Mouse (Mus musculus): ENCODE results near the gene Bcl11a. TPM values are rescaled to one million over a fixed set of nuclear protein-coding genes. Genes with fewer than 3 reads are reported as not detected.

Gene Bcl11a
- total RNA-seq, 1 experiment: 3.1 TPM

- no peak overlapping the region for H3K27ac ChIP-seq (ENCODE audit: insufficient read depth, low read depth, low read length, poor library complexity, severe bottlenecking)
- TF ChIP-seq MAFK (IDR thresholded peaks at IDR 0.05; ENCODE audit: insufficient read depth, low read depth, low read length): no peak
- no peak for TF ChIP-seq ZNF384 (IDR thresholded peaks at IDR 0.05; ENCODE audit: low read depth, low read length)
- no peak for TF ChIP-seq ZC3H11A (IDR thresholded peaks at IDR 0.05; ENCODE audit: borderline replicate concordance, low read depth, low read length)
- TF ChIP-seq CHD2 (IDR thresholded peaks at IDR 0.05; ENCODE audit: low read depth, low read length): no peak
- TF ChIP-seq HCFC1 (IDR thresholded peaks at IDR 0.05; ENCODE audit: borderline replicate concordance, insufficient read depth, low read length): no peak
- no peak for DNase-seq (ENCODE audit: low read depth, low spot score)
- H3K4me3 ChIP-seq (ENCODE audit: insufficient read depth in 1 of 2, low read depth in 1 of 2, low read length in 2 of 2, poor library complexity in 1 of 2, severe bottlenecking in 1 of 2): no peak overlapping the region
- no peaks in the 10 kb centered on the region for H3K4me1 ChIP-seq (ENCODE audit: control insufficient read depth in 2 of 2, insufficient read depth in 2 of 2, low read length in 2 of 2, poor library complexity in 1 of 2)
- no peaks in the 10 kb centered on the region for H3K36me3 ChIP-seq (ENCODE audit: control insufficient read depth, insufficient read depth, low read length, poor library complexity, severe bottlenecking)
- H3K9me3 ChIP-seq (ENCODE audit: control insufficient read depth, insufficient read depth, low read depth, low read length): no peaks in the 10 kb centered on the region
- in situ Hi-C loops (cut with MboI; ENCODE audit: low sequenced_read_pairs in 2 of 2, unreplicated experiment in 2 of 2): no loop called here
- no peak overlapping the region for H3K9ac ChIP-seq (ENCODE audit: insufficient read depth, low read depth, low read length, poor library complexity, severe bottlenecking)
Observed at GRCm38 (mm10) chr11:24138600-24139375, 60.9 kb downstream of the Bcl11a start.

GRCm38 (mm10) chr11:24139432-24139831 is 61.6 kb downstream of the Bcl11a start:
- Histone ChIP-seq H3K36me3 (ENCODE audit: control insufficient read depth, insufficient read depth, low read length, poor library complexity, severe bottlenecking) (no peaks in the 10 kb centered on the region), H3K4me1 (ENCODE audit: control insufficient read depth in 2 of 2, insufficient read depth in 2 of 2, low read length in 2 of 2, poor library complexity in 1 of 2) (no peaks in the 10 kb centered on the region; a peak in 1 of 4 replicates), H3K4me3 (ENCODE audit: insufficient read depth in 1 of 2, low read depth in 1 of 2, low read length in 2 of 2, poor library complexity in 1 of 2, severe bottlenecking in 1 of 2) (no peak overlapping the region), H3K9ac (ENCODE audit: insufficient read depth, low read depth, low read length, poor library complexity, severe bottlenecking) (no peak overlapping the region), H3K27ac (ENCODE audit: insufficient read depth, low read depth, low read length, poor library complexity, severe bottlenecking) (no peak overlapping the region), H3K9me3 (ENCODE audit: control insufficient read depth, insufficient read depth, low read depth, low read length) (no peaks in the 10 kb centered on the region)
- in situ Hi-C loops (cut with MboI; ENCODE audit: low sequenced_read_pairs in 2 of 2, unreplicated experiment in 2 of 2): no loop called here
- DNase-seq (ENCODE audit: low read depth, low spot score): no peak
- TF ChIP-seq HCFC1 (IDR thresholded peaks at IDR 0.05; ENCODE audit: borderline replicate concordance, insufficient read depth, low read length): no peak
- TF ChIP-seq ZC3H11A (IDR thresholded peaks at IDR 0.05; ENCODE audit: borderline replicate concordance, low read depth, low read length): no peak
- no peak for TF ChIP-seq ZNF384 (IDR thresholded peaks at IDR 0.05; ENCODE audit: low read depth, low read length)
- no peak for TF ChIP-seq CHD2 (IDR thresholded peaks at IDR 0.05; ENCODE audit: low read depth, low read length)
- TF ChIP-seq MAFK (IDR thresholded peaks at IDR 0.05; ENCODE audit: insufficient read depth, low read depth, low read length): no peak

- in situ Hi-C loops (cut with MboI; ENCODE audit: low sequenced_read_pairs in 2 of 2, unreplicated experiment in 2 of 2): no loop called here
- H3K9ac ChIP-seq (ENCODE audit: insufficient read depth, low read depth, low read length, poor library complexity, severe bottlenecking): no peak overlapping the region
- no peak overlapping the region for H3K4me3 ChIP-seq (ENCODE audit: insufficient read depth in 1 of 2, low read depth in 1 of 2, low read length in 2 of 2, poor library complexity in 1 of 2, severe bottlenecking in 1 of 2)
- no peak for TF ChIP-seq CHD2 (IDR thresholded peaks at IDR 0.05; ENCODE audit: low read depth, low read length)
- no peak for TF ChIP-seq ZC3H11A (IDR thresholded peaks at IDR 0.05; ENCODE audit: borderline replicate concordance, low read depth, low read length)
- no peak for TF ChIP-seq ZNF384 (IDR thresholded peaks at IDR 0.05; ENCODE audit: low read depth, low read length)
- TF ChIP-seq MAFK (IDR thresholded peaks at IDR 0.05; ENCODE audit: insufficient read depth, low read depth, low read length): no peak
- H3K4me1 ChIP-seq (ENCODE audit: control insufficient read depth in 2 of 2, insufficient read depth in 2 of 2, low read length in 2 of 2, poor library complexity in 1 of 2): no peaks in the 10 kb centered on the region; a peak in 1 of 4 replicates
- DNase-seq (ENCODE audit: low read depth, low spot score): no peak
- no peaks in the 10 kb centered on the region for H3K9me3 ChIP-seq (ENCODE audit: control insufficient read depth, insufficient read depth, low read depth, low read length)
- H3K36me3 ChIP-seq (ENCODE audit: control insufficient read depth, insufficient read depth, low read length, poor library complexity, severe bottlenecking): no peaks in the 10 kb centered on the region
- H3K27ac ChIP-seq (ENCODE audit: insufficient read depth, low read depth, low read length, poor library complexity, severe bottlenecking): no peak overlapping the region
Observed at GRCm38 (mm10) chr11:24139952-24140351, 62.1 kb downstream of the Bcl11a start.

- no peaks in the 10 kb centered on the region; a peak in 1 of 4 replicates for H3K4me1 ChIP-seq (ENCODE audit: control insufficient read depth in 2 of 2, insufficient read depth in 2 of 2, low read length in 2 of 2, poor library complexity in 1 of 2)
- no peak for DNase-seq (ENCODE audit: low read depth, low spot score)
- no peak overlapping the region for H3K27ac ChIP-seq (ENCODE audit: insufficient read depth, low read depth, low read length, poor library complexity, severe bottlenecking)
- no peak overlapping the region for H3K9ac ChIP-seq (ENCODE audit: insufficient read depth, low read depth, low read length, poor library complexity, severe bottlenecking)
- TF ChIP-seq ZNF384 (IDR thresholded peaks at IDR 0.05; ENCODE audit: low read depth, low read length): no peak
- no peak for TF ChIP-seq ZC3H11A (IDR thresholded peaks at IDR 0.05; ENCODE audit: borderline replicate concordance, low read depth, low read length)
- no peak for TF ChIP-seq MAFK (IDR thresholded peaks at IDR 0.05; ENCODE audit: insufficient read depth, low read depth, low read length)
- TF ChIP-seq HCFC1 (IDR thresholded peaks at IDR 0.05; ENCODE audit: borderline replicate concordance, insufficient read depth, low read length): no peak
- TF ChIP-seq CHD2 (IDR thresholded peaks at IDR 0.05; ENCODE audit: low read depth, low read length): no peak
- in situ Hi-C loops (cut with MboI; ENCODE audit: low sequenced_read_pairs in 2 of 2, unreplicated experiment in 2 of 2): no loop called here
- no peaks in the 10 kb centered on the region for H3K36me3 ChIP-seq (ENCODE audit: control insufficient read depth, insufficient read depth, low read length, poor library complexity, severe bottlenecking)
- H3K9me3 ChIP-seq (ENCODE audit: control insufficient read depth, insufficient read depth, low read depth, low read length): no peaks in the 10 kb centered on the region
- H3K4me3 ChIP-seq (ENCODE audit: insufficient read depth in 1 of 2, low read depth in 1 of 2, low read length in 2 of 2, poor library complexity in 1 of 2, severe bottlenecking in 1 of 2): no peak overlapping the region
Observed at GRCm38 (mm10) chr11:24140948-24141347, 63.1 kb downstream of the Bcl11a start.

All from ES-E14 (cell line).